Mouse (Mus musculus): ENCODE data around the gene Kat5. TPM values are rescaled to one million over a fixed set of nuclear protein-coding genes. Genes with fewer than 3 reads are reported as not detected.

The Kat5 gene
- 144 TPM for total RNA-seq (2023)

DNA sequence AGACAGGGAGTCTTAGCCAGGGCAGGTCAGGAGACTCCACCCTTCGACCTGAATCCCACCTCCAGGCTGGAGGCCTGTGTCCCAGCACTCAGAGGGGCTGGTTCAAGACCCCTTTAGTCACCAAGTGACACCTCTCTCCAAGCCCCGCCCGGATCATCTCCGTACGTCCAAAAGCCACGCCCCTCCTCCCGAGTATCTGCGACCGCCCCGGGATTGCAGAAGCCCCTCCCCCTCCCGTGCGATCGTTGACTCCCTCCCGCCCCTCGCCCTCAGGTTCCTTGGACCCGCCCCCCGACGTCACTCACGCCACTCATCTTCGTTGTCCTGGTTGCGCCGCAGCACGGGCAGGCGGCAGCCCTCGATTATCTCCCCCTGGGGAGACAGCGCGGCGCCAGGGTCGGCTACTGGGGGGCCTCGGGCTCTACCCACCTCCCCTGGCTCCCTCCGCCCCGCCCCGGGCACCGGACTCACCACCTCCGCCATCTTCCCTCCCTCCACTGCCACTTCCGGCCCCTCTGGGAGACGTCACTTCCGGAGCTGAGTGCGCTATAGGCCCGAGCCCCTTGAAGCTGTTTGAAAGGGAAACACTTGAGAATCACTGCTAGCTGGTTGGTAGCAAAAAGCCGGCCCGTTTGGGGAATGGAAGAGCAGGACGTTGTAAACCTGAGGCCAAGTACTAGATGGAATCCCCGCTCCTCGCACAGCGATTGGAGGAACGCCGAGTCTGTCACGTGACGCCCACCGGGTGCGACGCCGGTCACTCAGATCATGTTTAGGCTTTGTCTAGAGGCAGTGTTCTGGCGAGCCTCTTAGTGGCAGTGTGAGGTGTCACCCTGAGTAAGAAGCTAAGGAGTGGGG is at the start of gene Kat5:
Gene Kat5, minus strand, starts transcription at position 691 of the 858 bp plus-strand sequence.

DNA sequence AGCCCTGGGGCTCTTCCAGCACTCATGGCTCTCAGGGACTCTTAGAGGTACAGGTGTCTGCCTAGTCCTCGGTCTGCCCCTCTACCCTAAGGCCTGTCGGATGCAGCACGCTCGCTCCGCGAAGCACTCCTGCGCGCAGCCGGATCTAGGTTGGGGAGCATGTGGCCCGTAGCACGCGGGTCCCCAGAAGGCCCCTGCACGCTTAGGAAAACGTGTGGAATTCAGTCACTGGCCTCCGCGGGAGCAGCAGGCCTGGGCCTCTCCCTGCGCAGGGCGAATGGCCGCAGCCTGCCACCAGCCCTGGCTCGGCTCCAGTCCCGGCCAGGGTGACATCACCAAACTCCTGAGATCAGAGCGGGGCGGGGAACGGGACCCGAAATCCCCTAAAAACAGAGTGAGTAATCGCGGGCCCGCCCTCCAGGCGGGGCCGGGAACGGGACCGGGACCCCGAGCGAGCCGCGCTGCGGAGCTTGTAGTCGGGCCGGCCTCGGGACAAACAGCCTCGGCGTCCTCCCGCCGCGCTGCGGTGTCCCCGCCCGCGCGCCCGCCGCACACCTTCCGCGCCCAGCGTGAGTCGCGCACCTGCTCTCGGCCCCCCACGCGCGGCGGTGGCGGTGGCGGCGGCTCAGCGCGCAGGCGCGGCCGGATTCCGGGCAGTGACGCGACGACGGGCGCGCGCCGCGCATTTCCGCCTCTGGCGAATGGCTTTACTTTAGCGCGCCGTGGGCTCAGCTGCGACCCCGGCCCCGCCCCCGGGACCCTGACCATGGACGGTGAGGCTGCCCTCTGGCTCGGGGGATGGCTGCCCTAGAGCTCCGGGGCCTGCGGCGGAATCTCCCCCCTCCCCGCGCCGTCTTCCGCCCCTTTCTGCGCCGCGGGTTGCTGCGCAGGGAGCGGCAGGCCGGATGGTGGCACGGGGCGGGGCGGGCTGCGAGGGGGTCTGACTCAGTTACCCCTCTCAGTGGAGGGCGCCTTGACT is 27.3 kb upstream of the Kat5 start, which contains the start of gene Rela:
Gene Rela, plus strand, starts transcription at position 415 of the 979 bp plus-strand sequence.

DNA sequence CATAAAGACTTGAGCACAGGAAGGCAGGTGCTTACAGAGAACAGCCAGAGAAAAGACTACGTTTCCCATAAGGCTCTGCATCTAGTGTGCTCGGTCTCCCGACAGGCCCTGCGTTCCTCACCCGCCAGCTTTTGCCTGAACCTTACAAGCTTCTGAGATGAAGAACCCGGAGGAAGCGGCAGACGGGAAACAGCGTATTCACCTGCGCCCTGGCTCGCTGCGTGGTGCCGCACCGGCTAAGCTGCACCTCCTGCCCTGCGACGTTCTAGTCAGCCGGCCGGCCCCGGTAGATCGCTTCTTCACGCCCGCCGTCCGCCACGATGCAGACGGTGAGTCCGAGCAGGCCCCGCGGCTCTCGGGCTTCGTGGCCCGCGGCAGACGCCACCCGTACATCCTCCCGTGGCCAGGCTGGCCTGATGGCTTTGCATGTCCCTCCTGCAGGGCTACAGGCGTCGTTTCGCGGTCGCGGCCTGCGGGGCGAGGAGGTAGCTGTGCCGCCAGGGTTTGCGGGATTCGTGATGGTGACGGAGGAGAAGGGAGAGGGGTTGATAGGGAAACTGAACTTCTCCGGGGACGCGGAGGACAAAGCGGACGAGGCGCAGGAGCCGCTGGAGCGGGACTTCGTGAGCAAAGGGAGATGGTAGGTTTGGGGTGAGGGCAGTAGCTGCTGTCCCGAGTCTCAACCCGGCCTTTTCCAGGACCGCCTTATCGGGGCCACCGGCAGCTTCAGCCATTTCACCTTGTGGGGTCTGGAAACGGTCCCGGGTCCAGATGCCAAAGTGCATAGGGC is 8.1 kb downstream of the Kat5 start, which contains the start of gene Rnaseh2c:
Gene Rnaseh2c, plus strand, starts transcription at position 122 of the 790 bp plus-strand sequence.

DNA sequence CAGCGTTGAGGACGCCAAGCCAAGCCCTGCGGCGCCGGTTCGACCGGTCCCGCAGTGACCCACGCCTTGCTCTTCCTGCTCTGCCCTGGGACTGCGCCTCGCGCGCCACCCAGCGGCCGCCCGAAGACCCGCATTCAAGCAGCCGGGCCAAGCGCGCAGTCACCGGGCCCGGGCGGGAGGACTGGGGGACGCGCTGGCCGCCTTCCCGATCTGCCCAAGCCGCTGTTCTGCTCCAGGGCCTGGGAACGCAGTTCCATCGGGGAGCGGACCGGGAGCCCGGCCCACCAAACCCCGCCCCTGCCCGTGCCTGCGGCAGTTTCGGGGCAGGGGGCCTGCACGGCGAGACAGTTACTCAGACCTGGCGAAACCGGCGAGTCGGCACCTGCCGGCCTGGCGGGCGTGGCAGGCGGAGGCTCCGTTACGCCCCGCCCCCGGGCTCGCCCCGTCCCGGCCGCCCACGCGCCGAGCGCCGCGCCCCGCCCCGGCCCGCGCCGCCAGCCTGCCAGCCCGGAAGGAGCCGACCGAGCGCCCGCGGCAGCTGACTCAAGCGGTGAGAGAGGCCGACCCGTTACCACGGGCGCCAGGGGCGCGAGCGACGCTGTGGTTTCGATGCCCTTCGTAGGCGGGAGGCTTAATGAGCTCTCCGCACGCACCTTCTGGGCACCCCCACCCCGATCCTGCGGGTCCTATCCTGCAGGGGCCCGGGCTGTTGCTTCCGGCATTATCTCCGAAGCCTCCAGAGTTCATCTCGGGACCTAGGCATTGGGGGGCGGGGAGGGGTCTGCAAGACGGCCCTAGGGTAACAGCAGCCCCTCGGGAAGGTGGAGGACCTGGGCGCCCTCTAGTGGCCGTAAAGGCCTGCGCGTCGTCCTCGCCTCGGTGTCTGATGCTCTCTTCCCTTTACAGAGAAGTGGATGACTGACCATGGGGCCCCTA is 42.2 kb downstream of the Kat5 start, which contains the start of gene Ap5b1:
Gene Ap5b1, plus strand, starts transcription at position 492 of the 936 bp plus-strand sequence.

DNA sequence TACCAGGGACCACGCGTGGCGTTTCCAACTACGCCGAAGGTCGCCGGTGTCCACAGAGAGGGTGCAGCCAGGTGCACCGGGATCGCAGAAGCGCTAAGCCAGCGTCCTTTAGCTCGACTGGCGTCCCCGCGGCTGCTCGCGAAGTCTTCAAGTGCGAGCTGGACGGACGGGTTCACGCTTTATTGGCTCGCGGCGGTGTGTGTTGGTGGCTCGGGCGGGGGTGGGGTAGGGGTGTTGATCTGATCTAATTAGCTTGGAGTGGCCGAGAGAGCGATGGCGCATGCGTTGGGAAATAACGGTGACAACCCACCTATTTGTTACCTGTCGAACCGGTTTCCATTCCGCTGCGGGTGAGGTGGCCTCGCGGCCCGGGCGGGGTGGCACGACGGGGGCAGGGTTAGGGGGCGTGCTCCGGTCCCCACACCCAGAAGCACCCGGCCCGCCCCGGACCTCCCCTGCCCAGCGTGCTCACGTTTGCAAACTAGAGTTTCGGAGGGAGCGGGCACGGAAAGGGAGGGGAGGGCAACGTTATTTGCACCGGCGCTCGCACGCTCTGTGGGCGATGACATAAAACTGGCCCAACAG is 49.5 kb downstream of the Kat5 start, which contains the start of gene Ovol1:
Gene Ovol1, minus strand, starts transcription at position 190 of the 585 bp plus-strand sequence.

Other genes starting within 250 kb of the Kat5 start
- gene Eif1ad, start 243.5 kb downstream of the Kat5 start, total RNA-seq (2023): 31.3 TPM
- gene Banf1, start 243.1 kb downstream of the Kat5 start, total RNA-seq (2023): 87.0 TPM
- 189 TPM for gene Sart1, start 221.5 kb downstream of the Kat5 start, total RNA-seq (2023)
- not detected for gene Tsga10ip, start 207.7 kb downstream of the Kat5 start, total RNA-seq (2023)
- 164 TPM for gene Drap1, start 185.3 kb downstream of the Kat5 start, total RNA-seq (2023)
- 54.1 TPM for gene AI837181, start 185.1 kb downstream of the Kat5 start, total RNA-seq (2023)
- 0.79 TPM for gene Fosl1, start 162.7 kb downstream of the Kat5 start, total RNA-seq (2023)
- gene Ccdc85b, start 152.3 kb downstream of the Kat5 start, total RNA-seq (2023): 6.2 TPM
- 82.7 TPM for gene Fibp, start 149.6 kb downstream of the Kat5 start, total RNA-seq (2023)
- gene Ctsw, start 141.7 kb downstream of the Kat5 start, total RNA-seq (2023): 43.6 TPM
- not detected for gene Efemp2, start 136.3 kb downstream of the Kat5 start, total RNA-seq (2023)
- 38.5 TPM for gene Mus81, start 121.8 kb downstream of the Kat5 start, total RNA-seq (2023)
- gene Cfl1, start 119.8 kb downstream of the Kat5 start, total RNA-seq (2023): 1,344 TPM
- not detected for gene 1700020D05Rik, start 106.5 kb downstream of the Kat5 start, total RNA-seq (2023)
- gene Snx32, start 99.7 kb downstream of the Kat5 start, total RNA-seq (2023): 4.8 TPM
- not detected for gene Ovol1, start 49.6 kb downstream of the Kat5 start, total RNA-seq (2023)
- 17.9 TPM for gene Ap5b1, start 42.2 kb downstream of the Kat5 start, total RNA-seq (2023)
- 78.0 TPM for gene Rnaseh2c, start 8.4 kb downstream of the Kat5 start, total RNA-seq (2023)
- gene Rela, start 27.2 kb upstream of the Kat5 start, total RNA-seq (2023): 151 TPM
- 171 TPM for gene Sipa1, start 53.5 kb upstream of the Kat5 start, total RNA-seq (2023)
- 50.6 TPM for gene Map3k11, start 78.5 kb upstream of the Kat5 start, total RNA-seq (2023)
- gene Pcnx3, start 78.7 kb upstream of the Kat5 start, total RNA-seq (2023): 181 TPM
- gene Kcnk7, start 94.1 kb upstream of the Kat5 start, total RNA-seq (2023): not detected
- 30.5 TPM for gene Ehbp1l1, start 116.1 kb upstream of the Kat5 start, total RNA-seq (2023)
- 18.5 TPM for gene Fam89b, start 119.4 kb upstream of the Kat5 start, total RNA-seq (2023)
- not detected for gene Ltbp3, start 130.7 kb upstream of the Kat5 start, total RNA-seq (2023)
- gene Scyl1, start 161.2 kb upstream of the Kat5 start, total RNA-seq (2023): 74.2 TPM

Measured in CD4-positive naive resting alpha-beta T cell, adult 76 days (primary cell).